Mouse (Mus musculus): ENCODE results near the gene Cypt3.

Cypt3 gene

GRCm38 (mm10) chrX:153558293-153558692 lies at the start of gene Cypt3:
Gene Cypt3, plus strand, starts transcription at chrX:153558593.
- no peak for DNase-seq (ENCODE audit: low spot score)

GRCm38 (mm10) chrX:153515491-153515890 lies 42.9 kb upstream of the Cypt3 start:
- no peak for DNase-seq (ENCODE audit: low spot score)

GRCm38 (mm10) chrX:153528399-153528798 lies 30.0 kb upstream of the Cypt3 start:
- peak; percentile 62 for DNase-seq (ENCODE audit: low spot score)

- DNase-seq (ENCODE audit: low spot score): no peak
These were observed 1.8 kb upstream of the Cypt3 start for GRCm38 (mm10) chrX:153556634-153557033.

- DNase-seq (ENCODE audit: low spot score): no peak
These were observed 6.3 kb downstream of the Cypt3 start for GRCm38 (mm10) chrX:153564650-153565049.

- no peak for DNase-seq (ENCODE audit: low spot score)
These were observed 41.2 kb downstream of the Cypt3 start for GRCm38 (mm10) chrX:153599583-153599982.
